Mouse (Mus musculus) lung, embryonic 14.5 days (tissue): ENCODE results near the gene Plekhj1. TPM values are rescaled to one million over a fixed set of nuclear protein-coding genes. Genes with fewer than 3 reads are reported as not detected.

Source experiments
- ATAC-seq: fragments of 200-750 bp; cut with Nextera tagmentation; 2 replicates; pipeline ENCODE4 v1.8.0; 2017; ENCODE audit warnings: mild to moderate bottlenecking, moderate TSS enrichment, moderate library complexity; ENCODE audit not compliant: insufficient read depth
- DNase-seq: peaks from one replicate; pipeline ENCODE4 v3.0.0-alpha.2; 2015
- H3K27ac ChIP-seq: fragments of 300-500 bp; sonication (generic); 2 replicates; pipeline ENCODE4 v1.5.1; 2014; ENCODE audit warnings: low read depth, mild to moderate bottlenecking, moderate library complexity
- H3K27me3 ChIP-seq: fragments of 300-500 bp; sonication (generic); 2 replicates; pipeline ENCODE4 v1.6.1; 2014; ENCODE audit warnings: low read length, control low read depth; ENCODE audit not compliant: insufficient read depth
- H3K36me3 ChIP-seq: fragments of 300-500 bp; sonication (generic); 2 replicates; pipeline ENCODE4 v1.6.1; 2014; ENCODE audit warnings: control low read depth; ENCODE audit not compliant: insufficient read depth
- H3K4me1 ChIP-seq: fragments of 300-500 bp; sonication (generic); 2 replicates; pipeline ENCODE4 v1.6.1; 2014; ENCODE audit warnings: antibody characterized with exemption, control low read depth; ENCODE audit not compliant: insufficient read depth
- H3K4me2 ChIP-seq: fragments of 300-500 bp; sonication (generic); 2 replicates; pipeline ENCODE4 v1.6.1; 2014; ENCODE audit warnings: mild to moderate bottlenecking
- H3K4me3 ChIP-seq: fragments of 300-500 bp; sonication (generic); 2 replicates; pipeline ENCODE4 v1.5.1; 2014; ENCODE audit warnings: low read depth, low read length
- H3K9ac ChIP-seq: fragments of 300-500 bp; sonication (generic); 2 replicates; pipeline ENCODE4 v1.6.1; 2014
- H3K9me3 ChIP-seq: fragments of 300-500 bp; sonication (generic); 2 replicates; pipeline ENCODE4 v1.6.1; 2016; ENCODE audit warnings: low read depth, low read length, control low read depth
- CTCF ChIP-seq: IDR thresholded peaks from 2 replicates; pipeline ENCODE4 v1.5.1; 2016; ENCODE audit warnings: antibody characterized with exemption, low read depth
- WGBS: fragments of 180-500 bp; shearing (Covaris S2); extraction: QIAGEN DNeasy Blood & Tissue Kit; methylation state at CpG from one replicate; pipeline ENCODE4 v1.1.7; 2014; 5-methylcytosine and 5-hydroxymethylcytosine counted together
- polyA plus RNA-seq: library from polyadenylated mRNA; unstranded; fragments of >200 nt; fragmentation: Nextera tagmentation; extraction: Ambion mirVana; gene quantifications from 2 replicates; pipeline ENCODE4 v1.2.1, GENCODE M21; 2014

The Plekhj1 gene
- polyA plus RNA-seq, 1 experiment from 2014 or later, result 121 TPM

DNA sequence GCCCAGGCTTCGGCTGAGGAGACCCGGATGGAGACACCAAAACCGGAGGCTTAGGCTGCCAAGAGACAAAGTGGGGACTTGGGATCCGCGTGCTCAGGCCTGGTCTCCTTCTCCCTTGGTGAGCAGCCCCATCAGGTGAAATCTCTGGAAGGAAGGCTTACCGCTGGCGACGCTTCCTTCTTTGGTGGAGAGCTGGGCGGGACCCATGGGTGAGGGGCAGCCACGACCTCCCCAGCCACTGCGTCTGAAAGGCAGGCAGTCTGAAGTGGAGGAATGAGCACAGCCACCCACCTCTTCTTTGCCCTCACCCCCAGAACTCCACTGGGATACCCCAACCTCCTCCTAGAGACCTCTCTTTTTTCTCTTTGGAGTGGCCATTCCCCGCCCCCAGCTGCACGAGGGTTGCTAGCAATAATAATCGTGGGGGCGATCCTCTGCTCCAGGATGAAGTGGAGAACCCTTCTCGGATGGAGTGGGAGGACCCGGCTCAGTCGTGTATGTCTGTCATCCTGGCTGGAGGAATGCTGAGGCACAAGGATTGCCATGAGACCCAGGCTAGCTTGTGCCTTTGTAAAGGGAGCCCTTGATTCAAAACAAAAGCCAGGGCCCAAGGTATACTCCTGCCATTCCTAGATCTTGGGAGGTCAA lies 10.7 kb upstream of the Plekhj1 start:
- Histone ChIP-seq H3K9ac (peak overlapping the region; percentile 40), H3K36me3 (peaks cover 14% of the 10 kb centered on the region), H3K9me3 (no peaks in the 10 kb centered on the region), H3K4me2 (peak overlapping the region; percentile 91), H3K4me3 (peak overlapping the region; percentile 47), H3K27me3 (peaks cover 12% of the 10 kb centered on the region), H3K4me1 (peaks cover 19% of the 10 kb centered on the region), H3K27ac (0 out of 2 replicates have a peak overlapping the region, but pooled peaks have one; percentile 13)
- DNase-seq (no peak), ATAC-seq (no peak)
- no peak for TF ChIP-seq CTCF
- 9% methylated on average over 18 of the region's 18 CpGs for WGBS

DNA sequence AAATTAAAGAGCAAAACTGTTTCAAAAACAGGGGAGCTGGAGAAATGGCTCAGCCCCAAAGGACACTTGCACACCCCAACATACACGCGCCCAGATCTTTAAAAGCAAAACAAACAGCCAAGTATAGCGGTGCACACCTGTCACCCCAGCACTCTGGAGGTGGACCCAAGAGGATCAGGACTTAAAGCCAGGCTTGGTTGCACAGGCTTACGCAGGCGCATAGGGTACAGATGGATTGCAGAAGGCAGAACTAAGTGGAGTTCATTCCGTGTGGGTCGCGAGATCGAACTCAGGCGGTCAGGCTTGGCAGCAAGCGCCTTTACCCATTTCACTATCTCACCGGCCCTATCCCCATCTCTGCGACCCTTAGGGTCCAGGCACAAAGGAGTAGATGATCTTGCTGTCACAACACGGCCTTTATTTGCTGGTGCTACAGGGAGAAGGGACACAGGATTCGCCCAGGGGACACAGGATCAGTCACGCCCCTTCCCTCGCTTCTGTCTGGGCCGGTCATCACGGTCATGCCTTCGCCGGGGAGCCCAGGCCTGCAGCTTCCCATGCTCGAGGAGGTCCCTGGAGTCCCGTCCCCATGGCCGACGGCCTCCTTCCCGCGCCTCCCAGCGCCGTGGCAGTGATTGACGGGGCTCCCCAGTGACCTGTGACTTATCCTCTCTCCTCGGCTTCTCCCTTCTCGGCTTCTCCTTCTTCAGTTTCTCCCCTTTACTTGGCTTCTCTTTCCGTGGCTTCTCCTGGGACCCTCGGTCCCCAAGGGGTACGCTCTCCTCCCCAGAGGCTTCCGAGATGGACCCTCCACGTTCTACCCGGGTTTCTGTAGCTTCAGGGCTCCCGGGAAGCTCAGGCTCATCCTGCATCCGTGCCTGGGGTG lies 9.9 kb upstream of the Plekhj1 start:
- TF ChIP-seq CTCF, result no peak
- peaks cover 12% of the 10 kb centered on the region for H3K27me3 ChIP-seq
- peak overlapping the region; percentile 91 for H3K4me2 ChIP-seq
- H3K27ac ChIP-seq, result peak overlapping the region; percentile 87; the same call in 1 of the 2 replicates
- H3K36me3 ChIP-seq, result peaks cover 21% of the 10 kb centered on the region
- peaks cover 19% of the 10 kb centered on the region for H3K4me1 ChIP-seq
- H3K4me3 ChIP-seq, result peak overlapping the region; percentile 47
- DNase-seq (no peak), ATAC-seq (no peak)
- WGBS, result 12% methylated on average over 40 of the region's 40 CpGs
- no peaks in the 10 kb centered on the region for H3K9me3 ChIP-seq
- H3K9ac ChIP-seq, result peak overlapping the region; percentile 40

DNA sequence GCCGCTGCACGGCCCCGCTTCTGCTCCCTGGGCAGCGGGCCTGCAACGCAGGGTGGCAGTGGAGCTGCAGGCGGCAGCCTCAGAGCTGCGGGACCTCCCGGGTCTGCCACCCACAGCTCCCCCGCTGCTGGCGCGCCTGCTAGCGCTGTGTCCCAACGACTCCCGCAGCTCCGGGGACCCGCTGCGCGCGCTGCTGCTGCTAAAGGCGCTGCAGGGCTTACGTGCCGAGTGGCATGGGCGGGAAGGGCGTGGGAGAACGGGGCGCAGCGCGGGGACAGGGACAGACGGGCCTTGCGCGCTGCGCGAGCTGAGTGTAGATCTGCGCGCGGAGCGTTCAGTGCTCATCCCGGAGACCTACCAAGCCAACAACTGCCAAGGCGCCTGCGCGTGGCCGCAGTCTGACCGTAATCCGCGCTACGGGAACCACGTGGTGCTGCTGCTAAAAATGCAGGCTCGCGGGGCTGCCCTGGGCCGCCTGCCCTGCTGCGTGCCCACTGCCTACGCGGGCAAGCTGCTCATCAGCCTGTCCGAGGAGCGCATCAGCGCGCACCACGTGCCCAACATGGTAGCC lies 8.7 kb upstream of the Plekhj1 start:
- Histone ChIP-seq H3K9ac (peak overlapping the region; percentile 60), H3K27ac (peak overlapping the region; percentile 87), H3K27me3 (peaks cover 12% of the 10 kb centered on the region), H3K4me1 (peaks cover 19% of the 10 kb centered on the region), H3K36me3 (peaks cover 33% of the 10 kb centered on the region), H3K4me2 (peak overlapping the region; percentile 91), H3K4me3 (peak overlapping the region; percentile 47), H3K9me3 (no peaks in the 10 kb centered on the region)
- WGBS, result under 1% methylated on average over 58 of the region's 58 CpGs
- no peak for TF ChIP-seq CTCF
- peak; percentile 64 for ATAC-seq
- peak; percentile 89 for DNase-seq

DNA sequence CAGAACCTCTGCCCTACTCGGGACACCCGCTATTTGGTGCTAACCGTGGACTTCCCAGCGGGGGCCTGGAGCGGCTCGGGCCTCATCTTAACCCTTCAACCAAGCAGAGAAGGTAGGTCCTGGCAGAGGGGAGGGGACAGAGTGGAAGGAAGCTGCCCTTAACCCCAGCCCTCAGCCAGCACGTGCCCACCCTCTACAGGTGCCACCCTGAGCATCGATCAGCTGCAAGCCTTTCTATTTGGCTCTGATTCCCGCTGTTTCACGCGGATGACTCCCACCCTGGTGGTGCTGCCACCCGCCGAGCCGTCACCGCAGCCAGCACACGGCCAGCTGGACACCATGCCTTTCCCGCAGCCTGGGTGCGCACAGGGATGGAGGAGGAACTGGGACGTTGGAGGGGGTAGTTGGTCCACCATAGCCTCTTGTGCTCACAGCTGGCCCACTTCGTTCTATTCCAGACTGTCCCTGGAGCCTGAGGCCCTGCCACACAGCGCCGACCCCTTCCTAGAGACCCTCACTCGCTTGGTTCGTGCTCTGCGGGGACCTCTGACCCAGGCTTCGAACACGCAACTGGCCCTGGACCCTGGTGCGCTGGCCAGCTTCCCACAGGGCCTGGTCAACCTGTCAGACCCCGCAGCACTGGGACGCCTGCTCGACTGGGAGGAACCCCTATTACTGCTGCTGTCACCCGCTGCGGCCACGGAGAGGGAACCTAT lies 8.1 kb upstream of the Plekhj1 start:
- H3K27me3 ChIP-seq, result peaks cover 12% of the 10 kb centered on the region
- peaks cover 40% of the 10 kb centered on the region for H3K36me3 ChIP-seq
- peak overlapping the region; percentile 47 for H3K4me3 ChIP-seq
- H3K9ac ChIP-seq, result peak overlapping the region; percentile 60
- peak overlapping the region; percentile 91 for H3K4me2 ChIP-seq
- DNase-seq (no peak), ATAC-seq (0 out of 2 replicates have a peak, but pooled peaks have one; percentile 3)
- no peaks in the 10 kb centered on the region for H3K9me3 ChIP-seq
- H3K27ac ChIP-seq, result peak overlapping the region; percentile 87
- TF ChIP-seq CTCF, result no peak
- H3K4me1 ChIP-seq, result peaks cover 19% of the 10 kb centered on the region
- WGBS, result 35% methylated on average over 34 of the region's 34 CpGs

DNA sequence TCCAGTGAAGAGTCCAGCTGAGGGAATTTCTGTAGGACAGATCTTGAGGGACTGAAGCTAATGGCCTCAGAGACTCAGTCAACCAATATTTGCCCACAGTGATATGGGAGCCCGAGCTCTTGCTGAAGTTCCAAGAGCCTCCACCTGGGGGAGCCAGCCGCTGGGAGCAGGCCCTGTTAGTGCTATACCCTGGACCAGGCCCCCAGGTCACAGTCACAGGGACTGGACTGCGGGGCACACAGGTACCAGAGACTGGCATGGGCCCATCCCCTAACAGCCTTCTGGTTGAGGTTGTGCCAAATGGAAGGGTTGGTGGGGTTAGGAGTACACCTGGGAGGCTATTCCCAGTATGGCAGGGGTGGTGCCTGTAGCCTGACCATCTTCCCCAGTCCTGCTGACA lies 7.5 kb upstream of the Plekhj1 start:
- H3K9me3 ChIP-seq, result no peaks in the 10 kb centered on the region
- DNase-seq (peak; percentile 88), ATAC-seq (peak; percentile 53; the same call in 1 of the 2 replicates)

DNA sequence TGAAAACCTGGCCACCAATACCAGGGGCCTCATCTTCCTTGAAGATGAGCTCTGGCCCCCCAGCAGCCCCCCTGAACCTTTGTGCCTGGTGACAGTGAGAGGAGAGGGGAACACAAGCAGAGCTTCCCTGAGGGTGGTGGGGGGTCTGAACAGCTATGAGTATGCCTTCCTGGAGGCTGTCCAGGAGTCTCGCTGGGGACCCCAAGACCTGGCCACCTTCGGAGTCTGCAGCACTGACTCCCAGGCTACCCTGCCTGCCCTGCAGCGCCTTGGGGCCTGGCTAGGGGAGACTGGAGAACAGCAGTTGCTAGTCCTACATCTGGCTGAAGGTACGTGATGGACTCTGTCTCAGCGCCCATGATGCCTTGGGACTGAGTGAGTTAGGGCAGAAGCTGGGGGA lies 6.9 kb upstream of the Plekhj1 start:
- Histone ChIP-seq H3K27ac (no peak overlapping the region), H3K9me3 (no peaks in the 10 kb centered on the region), H3K9ac (no peak overlapping the region), H3K27me3 (peaks cover 10% of the 10 kb centered on the region), H3K4me3 (no peak overlapping the region), H3K4me1 (peaks cover 19% of the 10 kb centered on the region), H3K36me3 (peaks cover 49% of the 10 kb centered on the region), H3K4me2 (no peak overlapping the region)
- ATAC-seq (no peak), DNase-seq (no peak)
- TF ChIP-seq CTCF, result no peak
- 81% methylated on average over 5 of the region's 5 CpGs for WGBS

More for the DNA sequence above, 7.5 kb upstream of the Plekhj1 start:
- Histone ChIP-seq H3K27ac (no peak overlapping the region), H3K4me3 (no peak overlapping the region), H3K9ac (no peak overlapping the region), H3K4me2 (no peak overlapping the region), H3K27me3 (peaks cover 12% of the 10 kb centered on the region), H3K36me3 (peaks cover 45% of the 10 kb centered on the region), H3K4me1 (peaks cover 19% of the 10 kb centered on the region)
- 16% methylated on average over 3 of the region's 3 CpGs for WGBS
- peak; percentile 75 for TF ChIP-seq CTCF
